In the genomic region with DNA sequence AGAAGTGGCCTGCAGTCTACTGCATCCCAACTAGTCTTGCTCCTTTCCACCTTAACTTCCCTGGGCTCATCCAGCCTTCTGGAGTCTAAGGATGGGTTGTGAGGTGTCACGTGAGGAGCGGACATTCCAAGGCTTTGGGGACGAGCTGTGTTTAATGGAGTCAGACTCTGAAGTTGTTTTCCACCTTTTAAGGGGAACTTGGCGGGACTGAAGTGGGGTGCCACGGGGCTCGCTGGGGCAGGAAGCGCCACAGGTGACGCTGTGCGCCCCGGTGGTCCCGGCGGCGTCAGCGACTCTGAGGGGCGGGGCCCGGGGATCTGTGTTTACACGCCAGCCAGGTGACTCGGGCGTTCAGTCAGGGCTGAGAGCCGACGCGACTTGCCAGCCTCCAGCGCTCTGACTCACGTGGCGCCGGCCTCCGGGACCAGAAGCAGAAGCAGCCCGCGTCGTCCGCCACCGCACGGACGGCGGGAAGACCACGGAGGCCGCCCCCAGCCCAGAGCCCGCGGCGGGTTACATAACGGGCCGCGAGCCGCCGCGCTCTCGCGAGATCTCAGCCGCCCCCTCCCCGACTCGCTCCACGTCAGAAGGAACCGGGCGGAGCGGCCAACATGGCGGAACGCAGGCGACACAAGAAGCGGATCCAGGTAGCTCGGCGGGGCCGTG, we compare ENCODE assay signal across 8 mouse cellular contexts. TPM values are rescaled to one million over a fixed set of nuclear protein-coding genes. Genes with fewer than 3 reads are reported as not detected.
DNase-seq lines count a peak whose midpoint lies in the region; ATAC-seq lines count a peak whose summit lies in the region.

Sec62 (plus strand) TSS at position 139 of the 666 bp plus-strand sequence.

- no peaks in the 10 kb centered on the region for H3K9me3 ChIP-seq in intestine, embryonic 14.5 days (ENCODE audit: control insufficient read depth, low read length)

- H3K27me3 ChIP-seq in intestine, embryonic 14.5 days (replicated peaks; ENCODE audit: control insufficient read depth, insufficient read depth, low read length), result no peaks in the 10 kb centered on the region

- peak within 1 kb of the TSS; percentile 78 for H3K4me2 ChIP-seq in intestine, embryonic 14.5 days (ENCODE audit: low read length)

- H3K4me1 ChIP-seq in intestine, embryonic 14.5 days (replicated peaks; ENCODE audit: control insufficient read depth, insufficient read depth, low read length), result no peaks in the 10 kb centered on the region; the same call in 1 of the 2 replicates

- H3K9ac ChIP-seq in intestine, embryonic 14.5 days (ENCODE audit: low read length), result peak within 1 kb of the TSS; percentile 91

- no peaks in the 10 kb centered on the region for H3K36me3 ChIP-seq in intestine, embryonic 14.5 days (ENCODE audit: control insufficient read depth, insufficient read depth, low read length)

- under 1% methylated on average over 56 of the region's 62 CpGs for WGBS in intestine, embryonic 14.5 days

- H3K4me3 ChIP-seq in intestine, embryonic 14.5 days (ENCODE audit: low read depth, low read length), result peak within 1 kb of the TSS; percentile 94

- DNase-seq in adrenal gland, adult (ENCODE audit: inconsistent age in 2 of 2, low spot score in 1 of 2), result peak; percentile 94 to 99
- peak; percentile 92 for DNase-seq in embryo, embryonic 10.5 days (ENCODE audit: low spot score)
- DNase-seq in gastrocnemius, postnatal 25 days, result peak; percentile 90
- DNase-seq in intestine, embryonic 14.5 days (ENCODE audit: low spot score), result peak; percentile 98
- DNase-seq in left cerebral cortex, postnatal 14 days (ENCODE audit: low spot score in 2 of 2), result peak; percentile 92 to 95
- DNase-seq in mesoderm, embryonic 11.5 days (ENCODE audit: low read depth, low spot score), result peak; percentile 95
- DNase-seq in right cerebral cortex, postnatal 36 days (ENCODE audit: low spot score in 2 of 2), result peak; percentile 89 to 90
- peak; percentile 92 for DNase-seq in yolk sac, embryonic 10.5 days (ENCODE audit: low spot score)

- intact Hi-C loops in left cerebral cortex, postnatal 14 days (cut with DNase I), result loop anchor here (5.0 kb wide), 2 partner anchors 96 to 191 kb away; partner anchors contain the start of genes Lrrc31 and Mynn

- H3K27ac ChIP-seq in intestine, embryonic 14.5 days (ENCODE audit: low read depth), result peak within 1 kb of the TSS; percentile 91

- peak; percentile 99 for ATAC-seq in intestine, embryonic 14.5 days (replicated peaks; ENCODE audit: low FRiP score, low TSS enrichment, low read depth)

RNA-seq across cellular contexts. Expression of gene Sec62, which starts in this region (rescaled TPM):
- total RNA-seq in gastrocnemius, postnatal 25 days (2021), result 10 to 100 TPM; 26.7 to 29.6 TPM
- polyA plus RNA-seq in intestine, embryonic 14.5 days (2014; fragmentation: Nextera tagmentation; extraction: Ambion mirVana), result 73.9 and 76.5 TPM in 2 replicates
- 100 to 1,000 TPM; 101 to 111 TPM for total RNA-seq in left cerebral cortex, postnatal 14 days (2021)

Comparison
In these comparisons a context has a peak if more than half of its experiments do, and no peak if none do; other contexts are left out.
1. Peak in every context shown above with its lines: DNase-seq, ATAC-seq, H3K4me3 ChIP-seq and H3K27ac ChIP-seq.